Mouse (Mus musculus): ENCODE results near the gene Fgf12. TPM values are rescaled to one million over a fixed set of nuclear protein-coding genes. Genes with fewer than 3 reads are reported as not detected.

The Fgf12 gene
- polyA plus RNA-seq, 1 experiment from 2014 or later, result 0.74 TPM

DNA sequence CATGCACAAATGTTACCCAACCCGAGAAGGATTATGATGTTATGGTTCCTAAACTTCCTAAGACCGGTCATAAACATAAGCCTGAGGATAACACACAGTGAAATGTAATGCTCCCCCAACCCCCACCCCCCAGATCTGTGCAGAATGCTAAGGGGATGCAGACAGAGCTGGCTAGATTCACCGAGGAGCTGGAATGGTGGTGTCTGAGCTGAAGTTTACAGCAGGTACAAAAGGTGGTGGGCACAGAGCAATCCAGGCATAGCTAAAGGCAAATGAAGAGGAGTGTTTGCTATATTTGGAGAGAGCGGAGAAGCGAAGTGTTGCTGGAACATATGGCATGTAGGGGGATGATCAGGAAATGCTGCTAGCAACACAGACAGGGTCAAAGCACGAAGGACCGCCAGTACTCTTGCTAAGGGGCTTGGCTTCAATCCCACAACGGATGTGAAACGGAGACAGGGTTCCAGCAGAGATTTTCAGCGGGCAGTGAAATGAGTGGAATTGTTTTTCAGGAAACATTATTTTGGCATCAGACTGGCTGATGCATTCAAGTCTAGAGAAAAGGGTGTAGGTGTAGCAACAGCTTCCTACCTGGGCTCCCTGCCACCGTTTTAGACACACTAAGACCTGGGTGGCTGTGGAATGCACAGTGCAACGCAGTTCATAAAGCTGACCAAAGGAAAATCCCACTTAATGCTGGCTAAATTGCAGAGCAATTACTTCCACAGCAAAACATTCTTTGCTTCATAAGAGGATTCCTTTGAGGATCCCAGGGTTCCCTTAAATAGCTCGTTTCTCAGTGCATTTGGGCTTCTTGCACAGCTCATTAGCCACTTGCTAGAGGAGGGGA is 514.6 kb downstream of the Fgf12 start:
- DNase-seq (ENCODE audit: low spot score) (no peak), ATAC-seq (ENCODE audit: low FRiP score, low TSS enrichment) (no peak)
- 44% methylated on average over 13 of the region's 13 CpGs for WGBS
- Histone ChIP-seq H3K9me3 (ENCODE audit: control insufficient read depth, low read length) (no peaks in the 10 kb centered on the region), H3K4me2 (replicated peaks; ENCODE audit: low read depth) (peak overlapping the region; percentile 17; the same call in 1 of the 2 replicates), H3K36me3 (ENCODE audit: control insufficient read depth, insufficient read depth, low read length) (no peaks in the 10 kb centered on the region), H3K4me3 (ENCODE audit: low read depth, low read length) (no peak overlapping the region), H3K27me3 (ENCODE audit: control insufficient read depth, insufficient read depth, low read length) (no peaks in the 10 kb centered on the region), H3K27ac (replicated peaks) (no peak overlapping the region), H3K4me1 (replicated peaks; ENCODE audit: control insufficient read depth, insufficient read depth) (no peaks in the 10 kb centered on the region; the same call in 1 of the 2 replicates), H3K9ac (ENCODE audit: low read length) (no peak overlapping the region)
- TF ChIP-seq EP300 (optimal IDR thresholded peaks at IDR 0.05) (no peak), CTCF (IDR thresholded peaks at IDR 0.05; ENCODE audit: low read depth) (no peak)

DNA sequence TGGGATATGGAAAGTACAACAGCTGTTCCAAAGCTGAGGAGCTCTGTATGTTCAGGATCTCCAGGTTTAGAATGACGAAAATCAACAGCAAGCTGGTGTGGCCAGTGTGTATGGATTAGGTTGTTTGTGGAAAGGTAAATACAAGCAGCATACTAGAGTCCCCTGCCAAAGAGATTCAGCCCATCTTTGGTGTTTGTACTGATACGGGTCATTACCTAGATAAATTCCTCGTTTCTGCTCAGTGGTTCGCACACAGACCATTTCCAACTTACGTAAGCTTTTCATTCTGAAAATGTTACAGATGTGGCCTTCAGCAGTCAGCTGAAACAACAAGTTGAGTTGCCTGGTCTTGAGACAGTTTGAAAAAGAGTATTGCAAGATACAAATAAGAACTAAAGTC is 536.9 kb downstream of the Fgf12 start:
- Histone ChIP-seq H3K9ac (ENCODE audit: low read length) (no peak overlapping the region), H3K4me1 (replicated peaks; ENCODE audit: control insufficient read depth, insufficient read depth) (no peaks in the 10 kb centered on the region), H3K4me2 (replicated peaks; ENCODE audit: low read depth) (no peak overlapping the region), H3K4me3 (ENCODE audit: low read depth, low read length) (no peak overlapping the region), H3K27ac (replicated peaks) (no peak overlapping the region), H3K27me3 (ENCODE audit: control insufficient read depth, insufficient read depth, low read length) (no peaks in the 10 kb centered on the region), H3K9me3 (ENCODE audit: control insufficient read depth, low read length) (no peaks in the 10 kb centered on the region), H3K36me3 (ENCODE audit: control insufficient read depth, insufficient read depth, low read length) (no peaks in the 10 kb centered on the region)
- 69% methylated on average over 5 of the region's 5 CpGs for WGBS
- TF ChIP-seq CTCF (IDR thresholded peaks at IDR 0.05; ENCODE audit: low read depth), result no peak
- no peak for TF ChIP-seq EP300 (optimal IDR thresholded peaks at IDR 0.05)
- no peak for DNase-seq (ENCODE audit: low spot score)
- ATAC-seq (ENCODE audit: low FRiP score, low TSS enrichment), result no peak

DNA sequence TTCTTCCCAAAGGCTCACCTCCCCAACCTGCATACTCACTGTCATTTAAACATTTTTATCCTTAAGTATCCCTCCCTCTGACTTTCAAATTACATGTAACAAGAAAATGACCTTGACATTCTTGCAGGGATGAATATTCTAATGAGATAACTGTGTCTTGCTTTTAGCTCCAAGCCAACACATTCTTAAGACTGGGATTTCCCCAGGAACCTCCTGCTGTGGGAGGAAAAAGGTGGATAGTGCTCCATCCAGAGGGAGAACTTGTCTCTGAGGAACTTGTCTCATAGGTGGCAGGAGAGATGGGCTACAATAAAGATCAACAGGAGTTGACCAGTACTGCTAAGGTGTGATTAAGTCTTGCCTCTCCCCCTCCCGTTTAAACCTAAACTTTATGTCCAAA is 540.5 kb downstream of the Fgf12 start:
- no peak overlapping the region for H3K4me2 ChIP-seq (replicated peaks; ENCODE audit: low read depth)
- no peaks in the 10 kb centered on the region for H3K36me3 ChIP-seq (ENCODE audit: control insufficient read depth, insufficient read depth, low read length)
- TF ChIP-seq CTCF (IDR thresholded peaks at IDR 0.05; ENCODE audit: low read depth) (no peak), EP300 (optimal IDR thresholded peaks at IDR 0.05) (no peak)
- H3K9ac ChIP-seq (ENCODE audit: low read length), result no peak overlapping the region
- ATAC-seq (ENCODE audit: low FRiP score, low TSS enrichment), result no peak
- no peak overlapping the region for H3K27ac ChIP-seq (replicated peaks)
- H3K27me3 ChIP-seq (ENCODE audit: control insufficient read depth, insufficient read depth, low read length), result no peaks in the 10 kb centered on the region
- H3K4me1 ChIP-seq (replicated peaks; ENCODE audit: control insufficient read depth, insufficient read depth), result no peaks in the 10 kb centered on the region
- DNase-seq (ENCODE audit: low spot score), result no peak
- no peak overlapping the region for H3K4me3 ChIP-seq (ENCODE audit: low read depth, low read length)
- WGBS, result 80% methylated on average over 1 of the region's 1 CpGs
- H3K9me3 ChIP-seq (ENCODE audit: control insufficient read depth, low read length), result no peaks in the 10 kb centered on the region

DNA sequence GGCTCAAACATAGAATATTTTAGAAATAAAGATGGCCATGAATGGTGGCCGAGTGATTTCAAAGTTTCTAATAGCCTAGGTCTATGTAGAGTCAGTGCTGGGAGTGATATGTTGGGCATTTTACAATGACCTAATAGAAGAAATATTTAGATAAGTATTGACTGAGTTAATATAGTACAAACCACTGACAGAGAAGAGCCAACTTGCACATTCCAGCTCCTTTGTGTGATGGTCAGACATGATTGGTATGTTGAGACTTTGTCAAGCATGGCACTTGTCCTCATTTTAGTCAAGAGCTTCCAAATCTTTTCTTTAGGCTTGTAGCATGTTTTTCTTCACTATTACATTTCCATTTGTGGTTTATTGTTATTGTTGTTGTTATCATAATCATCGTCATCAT is 596.4 kb downstream of the Fgf12 start:
- no peaks in the 10 kb centered on the region for H3K36me3 ChIP-seq (ENCODE audit: control insufficient read depth, insufficient read depth, low read length)
- no peaks in the 10 kb centered on the region for H3K4me1 ChIP-seq (replicated peaks; ENCODE audit: control insufficient read depth, insufficient read depth)
- H3K9ac ChIP-seq (ENCODE audit: low read length), result no peak overlapping the region
- H3K4me2 ChIP-seq (replicated peaks; ENCODE audit: low read depth), result no peak overlapping the region
- TF ChIP-seq CTCF (IDR thresholded peaks at IDR 0.05; ENCODE audit: low read depth), result no peak
- no peak for TF ChIP-seq EP300 (optimal IDR thresholded peaks at IDR 0.05)
- no peaks in the 10 kb centered on the region for H3K9me3 ChIP-seq (ENCODE audit: control insufficient read depth, low read length)
- WGBS, result 85% methylated on average over 2 of the region's 2 CpGs
- H3K4me3 ChIP-seq (ENCODE audit: low read depth, low read length), result no peak overlapping the region
- no peak overlapping the region for H3K27ac ChIP-seq (replicated peaks)
- ATAC-seq (ENCODE audit: low FRiP score, low TSS enrichment) (no peak), DNase-seq (ENCODE audit: low spot score) (no peak)
- no peaks in the 10 kb centered on the region for H3K27me3 ChIP-seq (ENCODE audit: control insufficient read depth, insufficient read depth, low read length)

DNA sequence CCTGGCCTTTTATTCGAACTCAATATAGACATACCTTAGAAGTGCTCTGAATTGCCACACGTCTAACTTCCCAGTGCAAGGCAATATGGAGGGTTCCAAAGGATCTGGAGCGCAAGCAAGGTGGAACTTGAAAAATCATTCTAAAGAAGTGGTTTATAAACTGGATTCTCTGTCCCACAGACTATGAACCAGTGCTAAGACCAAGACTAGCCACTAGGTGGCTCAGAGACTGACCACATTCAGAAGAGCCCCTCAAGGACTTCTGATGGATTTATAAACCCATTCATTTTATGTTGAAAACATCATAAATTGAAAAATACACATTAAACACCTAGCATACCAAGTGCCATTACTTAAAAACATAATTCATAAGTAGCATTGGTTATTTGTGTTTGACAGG is 611.9 kb downstream of the Fgf12 start:
- H3K9ac ChIP-seq (ENCODE audit: low read length), result no peak overlapping the region
- DNase-seq (ENCODE audit: low spot score) (peak; percentile 12), ATAC-seq (ENCODE audit: low FRiP score, low TSS enrichment) (no peak)
- WGBS, result 77% methylated on average over 3 of the region's 3 CpGs
- TF ChIP-seq EP300 (optimal IDR thresholded peaks at IDR 0.05), result no peak
- peak; percentile 62 for TF ChIP-seq CTCF (IDR thresholded peaks at IDR 0.05; ENCODE audit: low read depth)
- no peak overlapping the region for H3K4me2 ChIP-seq (replicated peaks; ENCODE audit: low read depth)
- no peaks in the 10 kb centered on the region for H3K9me3 ChIP-seq (ENCODE audit: control insufficient read depth, low read length)
- no peak overlapping the region for H3K27ac ChIP-seq (replicated peaks)
- H3K4me1 ChIP-seq (replicated peaks; ENCODE audit: control insufficient read depth, insufficient read depth), result no peaks in the 10 kb centered on the region
- H3K4me3 ChIP-seq (ENCODE audit: low read depth, low read length), result no peak overlapping the region
- no peaks in the 10 kb centered on the region for H3K36me3 ChIP-seq (ENCODE audit: control insufficient read depth, insufficient read depth, low read length)
- no peaks in the 10 kb centered on the region for H3K27me3 ChIP-seq (ENCODE audit: control insufficient read depth, insufficient read depth, low read length)

DNA sequence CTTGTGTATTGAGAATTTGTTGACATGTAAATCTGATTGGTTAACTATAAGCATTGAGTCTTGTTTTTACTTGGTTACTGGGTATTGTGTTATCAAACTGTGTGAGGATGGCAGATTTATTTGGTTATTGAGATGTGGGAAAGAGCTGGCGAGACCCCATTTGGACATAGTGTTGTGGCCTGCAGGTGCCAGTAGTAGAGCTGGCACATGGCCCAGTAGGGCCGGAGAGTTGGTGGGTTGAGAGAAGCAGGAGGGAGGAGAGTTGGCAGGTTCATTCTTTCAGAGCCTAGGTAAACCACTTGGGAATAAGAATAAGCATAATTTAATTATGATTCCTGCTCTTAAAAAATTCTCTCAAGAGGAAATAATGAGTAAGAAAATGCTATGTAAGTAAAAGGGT is 625.9 kb downstream of the Fgf12 start:
- WGBS, result 66% methylated on average over 2 of the region's 2 CpGs
- H3K27ac ChIP-seq (replicated peaks), result no peak overlapping the region
- no peak for TF ChIP-seq CTCF (IDR thresholded peaks at IDR 0.05; ENCODE audit: low read depth)
- TF ChIP-seq EP300 (optimal IDR thresholded peaks at IDR 0.05), result no peak
- H3K36me3 ChIP-seq (ENCODE audit: control insufficient read depth, insufficient read depth, low read length), result no peaks in the 10 kb centered on the region
- H3K9ac ChIP-seq (ENCODE audit: low read length), result no peak overlapping the region
- no peaks in the 10 kb centered on the region for H3K4me1 ChIP-seq (replicated peaks; ENCODE audit: control insufficient read depth, insufficient read depth)
- no peak overlapping the region for H3K4me2 ChIP-seq (replicated peaks; ENCODE audit: low read depth)
- no peaks in the 10 kb centered on the region for H3K9me3 ChIP-seq (ENCODE audit: control insufficient read depth, low read length)
- DNase-seq (ENCODE audit: low spot score), result no peak
- H3K4me3 ChIP-seq (ENCODE audit: low read depth, low read length), result no peak overlapping the region
- no peaks in the 10 kb centered on the region for H3K27me3 ChIP-seq (ENCODE audit: control insufficient read depth, insufficient read depth, low read length)
- no peak for ATAC-seq (ENCODE audit: low FRiP score, low TSS enrichment)

MicroRNA genes within 50 kb of the gene (microRNA counts, 519-probe panel; counts per million panel counts)
- 1,241 counts per million, percentile 1 among the panel's probes with 10 or more counts for microRNA mmu-miR-690

Small RNAs within 50 kb of the gene (microRNA-seq; reads per million reads assigned to microRNA genes)
- gene Mir690, result not detected

Other genes with a start within 250 kb of the Fgf12 start
- gene Mb21d2, start 176.6 kb upstream of the Fgf12 start, polyA plus RNA-seq (2015; fragmentation: Nextera tagmentation; extraction: Ambion mirVana), result 4.6 and 4.8 TPM in 2 replicates